Comparison of ENCODE assay signal across 19 mouse cellular contexts in genomic region chr9:69387296-69387695, GRCm38 (mm10).
"Had no signal": no experiment of that assay in that cellular context is flagged by ENCODE, and none has a peak within 500 bp of the region (broad histone marks: within the 10 kb centered on the region; RNA-seq: fewer than 3 reads in every experiment).

No protein-coding gene starts in this region.

- ATAC-seq: liver, embryonic 12.5 days; lung, postnatal 0 days; midbrain, embryonic 16.5 days had no signal

- H3K4me1 ChIP-seq: liver, embryonic 12.5 days; midbrain, embryonic 12.5 days; neural tube, embryonic 13.5 days; neural tube, embryonic 15.5 days had no signal

- H3K9me3 ChIP-seq: liver, embryonic 12.5 days; midbrain, embryonic 10.5 days; midbrain, embryonic 12.5 days; neural tube, embryonic 13.5 days; neural tube, embryonic 15.5 days had no signal

- H3K36me3 ChIP-seq: liver, embryonic 12.5 days; midbrain, embryonic 10.5 days; midbrain, embryonic 12.5 days; neural tube, embryonic 13.5 days; neural tube, embryonic 15.5 days had no signal

- H3K4me3 ChIP-seq: liver, embryonic 12.5 days; midbrain, embryonic 10.5 days; midbrain, embryonic 12.5 days; myocyte; neural tube, embryonic 13.5 days; neural tube, embryonic 15.5 days had no signal

- DNase-seq: lung, postnatal 4 days; midbrain, embryonic 14.5 days; retina, postnatal 1 day; right cerebral cortex, adult 18-20 months; right cerebral cortex, postnatal 25 days; right cerebral cortex, postnatal 4 days; spleen, adult 18-20 months; thymus, adult 18-20 months; thymus, postnatal 14 days; thymus, postnatal 36 days had no signal

- H3K27ac ChIP-seq: liver, embryonic 12.5 days; liver, embryonic 14.5 days; midbrain, embryonic 10.5 days; midbrain, embryonic 12.5 days; neural tube, embryonic 13.5 days; neural tube, embryonic 15.5 days had no signal

- H3K9ac ChIP-seq: liver, embryonic 12.5 days; liver, embryonic 14.5 days; midbrain, embryonic 12.5 days; neural tube, embryonic 13.5 days; neural tube, embryonic 15.5 days had no signal

- H3K4me2 ChIP-seq: liver, embryonic 12.5 days; midbrain, embryonic 12.5 days; neural tube, embryonic 13.5 days; neural tube, embryonic 15.5 days had no signal

- H3K27me3 ChIP-seq: liver, embryonic 12.5 days; midbrain, embryonic 12.5 days; neural tube, embryonic 13.5 days; neural tube, embryonic 15.5 days had no signal
